Mouse (Mus musculus) ES-E14 (cell line): ENCODE measurements around the gene Gnat2.

ENCODE experiments used
- CHD2 ChIP-seq: IDR thresholded peaks from 2 replicates; pipeline ENCODE4 v1.6.1; 2014; ENCODE audit warnings: mild to moderate bottlenecking, low read depth, low read length, inconsistent platforms
- HCFC1 ChIP-seq: IDR thresholded peaks from 2 replicates; pipeline ENCODE4 v1.6.1; 2012; ENCODE audit warnings: low read length, inconsistent platforms, borderline replicate concordance; ENCODE audit not compliant: insufficient read depth
- ZC3H11A ChIP-seq: IDR thresholded peaks from 2 replicates; pipeline ENCODE4 v1.6.1; 2012; ENCODE audit warnings: low read depth, mild to moderate bottlenecking, inconsistent platforms, low read length, borderline replicate concordance
- ZNF384 ChIP-seq: IDR thresholded peaks from 2 replicates; pipeline ENCODE4 v1.6.1; 2012; ENCODE audit warnings: low read depth, low read length, inconsistent platforms

DNA sequence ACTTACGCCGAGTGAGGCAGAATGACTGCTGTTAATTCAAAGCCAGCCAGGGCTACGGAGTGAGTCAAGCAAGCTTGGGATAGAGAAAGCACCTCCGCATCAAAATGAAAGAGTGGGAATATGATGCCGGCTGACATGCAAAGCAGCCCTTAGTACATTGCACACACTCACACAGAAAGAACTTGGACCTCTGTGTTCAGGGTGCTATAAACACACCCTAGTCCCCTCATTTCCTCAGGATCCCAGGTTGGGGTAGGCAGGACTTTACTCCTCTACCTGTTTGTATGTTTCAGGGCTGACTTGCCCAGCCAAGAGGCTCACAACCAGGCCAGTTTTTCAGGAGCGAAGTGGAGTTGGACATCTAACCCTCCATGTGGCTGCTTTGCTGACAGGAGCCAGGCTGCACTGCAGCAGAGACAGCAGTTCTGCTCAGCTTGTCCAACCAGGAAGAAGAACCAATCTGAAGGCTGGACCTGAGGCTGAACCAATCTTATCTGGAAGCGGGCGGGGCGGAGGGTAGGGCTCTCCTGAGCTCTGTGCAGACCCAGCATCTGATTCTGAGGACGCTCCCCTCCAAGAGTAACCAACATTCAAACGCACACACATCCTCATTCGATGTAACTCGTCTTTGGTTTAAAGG lies 23.2 kb upstream of the Gnat2 start:
- no peak for TF ChIP-seq CHD2
- no peak for TF ChIP-seq HCFC1
- no peak for TF ChIP-seq ZC3H11A
- TF ChIP-seq ZNF384, result no peak
